Mouse (Mus musculus) fibroblast of lung, adult 2 months (primary cell): ENCODE measurements around the gene 0610012G03Rik.
A peak's percentile ranks its signal among the peaks of the same experiment; 100 is the strongest.

Experiments used
- DNase-seq: peaks from one replicate; pipeline ENCODE4 v3.0.0-alpha.2; 2011; ENCODE audit warnings: low read depth

The 0610012G03Rik gene

DNA sequence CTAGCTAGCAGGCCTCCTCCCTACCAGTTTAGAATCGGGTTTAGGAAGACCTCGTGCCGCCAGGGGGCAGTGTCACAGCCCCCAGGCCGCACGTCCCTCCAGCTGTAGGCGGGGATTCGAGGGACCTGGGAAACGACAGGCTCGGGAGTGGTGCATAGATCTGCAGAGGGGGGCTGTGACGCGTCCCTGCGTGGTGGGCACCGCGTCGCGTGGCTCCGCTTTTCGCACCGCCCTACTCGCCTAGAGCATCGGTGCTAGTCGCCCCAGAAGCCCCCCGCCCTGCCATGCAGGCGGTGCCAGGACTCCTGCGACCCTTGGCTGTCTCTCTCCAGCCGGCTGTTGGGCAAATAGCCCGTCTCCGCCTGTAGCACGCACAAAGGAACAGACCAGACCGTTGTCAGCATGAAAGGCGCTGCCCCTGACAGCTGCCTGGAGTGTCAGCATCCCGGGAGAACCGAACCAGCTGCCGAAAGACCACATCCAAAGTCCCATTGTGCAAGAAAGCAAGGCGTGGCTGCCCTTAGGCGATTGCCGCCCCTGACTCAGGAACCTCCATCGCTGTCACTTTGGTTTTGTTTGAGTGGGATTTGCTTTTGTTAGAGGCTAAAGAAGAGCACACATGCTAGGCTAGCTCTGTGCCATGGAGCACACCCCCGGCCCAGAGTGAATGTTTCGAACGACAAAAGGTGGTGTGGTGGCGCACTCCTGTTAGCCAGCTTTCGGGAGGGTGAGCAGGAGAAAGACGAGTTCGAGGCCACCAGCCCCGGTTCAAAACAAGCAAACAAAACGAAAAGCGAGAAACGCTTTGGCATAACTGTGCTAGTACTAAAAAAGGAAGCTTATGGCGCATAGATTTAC, 15.2 kb downstream of the 0610012G03Rik start:
- peak; percentile 49 for DNase-seq

DNA sequence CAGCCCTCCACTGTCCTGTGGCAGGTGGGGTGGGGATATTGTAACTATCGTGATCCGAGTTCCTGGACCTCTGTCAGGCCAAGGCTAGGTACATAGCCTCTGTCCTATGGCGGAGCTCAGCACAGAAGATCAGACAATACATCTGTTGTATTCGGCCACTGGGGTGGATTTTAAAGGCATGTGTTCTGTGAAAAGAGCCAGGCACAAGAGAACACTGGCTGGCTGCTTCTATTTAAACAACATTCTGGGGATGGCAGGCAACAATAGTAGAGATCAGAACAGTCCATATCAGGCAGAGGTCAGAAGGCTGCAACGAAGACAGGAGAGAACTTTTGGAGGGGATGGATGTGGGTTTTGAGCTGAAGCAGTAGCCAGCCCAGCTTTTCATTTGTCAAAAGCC, 16.0 kb downstream of the 0610012G03Rik start:
- DNase-seq, result no peak

DNA sequence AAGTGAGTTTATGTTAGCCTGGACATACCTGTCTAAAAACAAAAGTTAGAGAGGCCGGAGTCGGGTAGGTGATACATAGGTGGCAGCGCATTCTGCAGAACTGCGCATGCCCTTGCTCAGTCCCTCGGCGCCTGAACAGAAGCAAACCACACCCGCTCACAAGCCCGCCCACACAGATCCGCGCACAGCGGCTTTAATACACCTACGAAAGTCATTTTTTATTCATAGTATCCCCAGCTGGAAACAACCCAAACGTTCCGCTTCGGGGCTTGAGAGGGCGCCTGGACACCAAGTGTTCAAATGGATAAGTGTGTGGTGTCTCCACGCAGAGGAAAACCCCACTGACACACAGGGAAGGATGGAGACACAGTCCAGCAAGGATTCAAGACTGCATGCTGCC, 17.0 kb downstream of the 0610012G03Rik start:
- no peak for DNase-seq

DNA sequence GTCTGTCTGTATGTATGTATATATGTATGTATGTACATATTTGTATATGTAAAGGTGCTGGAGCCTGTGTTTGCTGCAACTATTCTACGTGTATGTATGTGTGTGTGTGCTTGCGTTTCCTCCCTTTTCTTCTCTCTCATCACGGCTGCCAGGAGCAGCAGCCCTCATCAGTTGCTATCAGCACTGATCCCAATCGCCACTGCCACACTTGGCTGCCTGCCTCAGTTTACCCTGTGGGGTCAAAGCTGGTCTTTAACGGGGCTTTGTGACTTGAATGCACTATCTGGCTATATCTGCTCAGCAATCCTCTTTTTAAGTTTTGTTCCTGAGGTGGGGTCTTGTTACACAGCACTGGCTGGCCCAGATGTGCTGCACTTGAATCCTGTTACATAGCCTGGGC, 20.9 kb downstream of the 0610012G03Rik start:
- DNase-seq, result no peak

DNA sequence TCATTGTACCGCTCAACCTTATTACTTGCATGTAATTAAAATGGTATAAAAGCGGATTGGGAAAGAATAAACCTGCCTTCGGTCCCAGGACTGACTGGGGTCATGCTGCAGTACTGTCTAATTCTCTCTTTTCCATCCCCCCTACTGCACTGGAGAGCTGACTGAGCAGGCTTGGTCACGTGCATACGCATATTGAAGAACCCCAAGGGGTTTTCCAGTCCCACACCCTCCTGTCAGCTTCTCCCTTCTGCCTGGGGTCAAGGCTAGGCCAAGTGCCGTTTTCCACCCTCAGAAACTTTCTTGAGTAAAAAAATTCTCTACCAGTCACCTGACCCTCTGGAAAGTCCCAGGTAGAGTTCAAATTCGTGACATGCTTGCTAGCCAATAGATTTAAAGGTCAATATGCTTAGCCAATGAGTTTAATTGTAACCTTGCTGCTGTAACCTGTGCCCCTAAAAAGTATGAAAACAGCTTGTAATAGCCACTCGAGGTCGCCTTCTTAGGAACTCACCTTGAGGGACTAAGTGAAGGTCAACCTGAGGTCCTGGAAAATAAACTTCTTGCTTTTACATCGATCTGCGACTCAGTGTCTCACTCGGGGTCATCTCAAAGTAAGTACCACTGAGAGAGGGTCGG, 21.6 kb downstream of the 0610012G03Rik start:
- no peak for DNase-seq

DNA sequence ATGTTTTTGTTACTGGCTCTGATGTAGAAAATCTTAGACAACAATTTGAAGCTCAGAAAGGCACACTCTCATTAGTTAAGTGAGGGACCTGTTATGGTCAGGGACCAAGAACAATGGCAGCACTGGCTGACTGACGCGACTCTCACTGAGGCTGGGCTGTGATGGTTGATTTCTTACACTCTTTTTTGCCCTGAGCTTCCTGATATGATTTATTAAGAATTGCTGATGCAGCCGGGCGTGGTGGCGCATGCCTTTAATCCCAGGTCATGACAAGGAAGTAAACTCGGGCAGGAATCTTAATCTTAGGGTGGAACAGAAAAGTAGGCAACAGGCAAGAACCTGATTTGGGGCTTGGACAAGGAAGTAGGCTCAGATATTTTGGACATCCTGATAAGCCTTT, 22.2 kb downstream of the 0610012G03Rik start:
- no peak for DNase-seq

DNA sequence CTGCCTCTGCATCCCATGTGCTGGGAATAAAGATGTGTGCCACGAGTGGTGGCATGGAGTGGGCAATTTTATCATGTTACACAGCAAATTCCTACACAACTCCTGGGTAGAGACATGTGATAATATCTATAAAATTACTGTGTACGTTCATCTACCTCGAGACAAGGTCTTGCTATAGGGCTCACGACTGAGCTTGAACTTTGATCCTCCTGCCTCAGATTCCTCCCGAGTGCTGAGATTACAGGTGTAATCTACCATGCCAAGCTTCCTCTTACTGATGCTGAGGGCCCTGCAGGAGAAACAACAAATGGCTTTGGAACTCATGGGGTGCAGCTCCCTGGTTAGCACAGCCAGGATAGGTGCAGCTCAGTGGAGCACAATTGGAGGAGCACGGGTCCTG, 23.9 kb downstream of the 0610012G03Rik start:
- no peak for DNase-seq

DNA sequence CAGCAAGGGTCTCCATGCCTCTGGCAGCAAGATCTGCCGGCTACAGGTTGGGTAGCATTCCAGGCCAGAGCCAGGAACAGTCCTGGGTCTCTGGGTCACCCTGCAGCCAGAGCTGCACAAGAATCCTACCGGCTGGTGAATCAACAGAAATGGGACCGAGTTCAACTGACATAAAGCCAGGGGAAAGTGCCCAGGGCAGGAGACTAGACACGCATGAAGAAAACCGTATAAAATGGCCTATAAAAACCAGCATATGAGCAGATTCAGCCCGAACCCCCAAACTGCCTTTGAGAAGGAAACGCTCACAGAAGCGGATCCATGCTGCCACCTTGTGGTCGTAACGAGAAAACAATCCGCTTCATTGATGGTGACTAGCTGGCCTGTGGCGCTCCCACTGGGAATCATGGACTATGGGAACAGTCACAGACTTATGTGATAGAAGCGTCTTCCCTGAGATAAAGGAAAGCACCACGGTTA, 30.0 kb downstream of the 0610012G03Rik start:
- DNase-seq, result peak; percentile 46

DNA sequence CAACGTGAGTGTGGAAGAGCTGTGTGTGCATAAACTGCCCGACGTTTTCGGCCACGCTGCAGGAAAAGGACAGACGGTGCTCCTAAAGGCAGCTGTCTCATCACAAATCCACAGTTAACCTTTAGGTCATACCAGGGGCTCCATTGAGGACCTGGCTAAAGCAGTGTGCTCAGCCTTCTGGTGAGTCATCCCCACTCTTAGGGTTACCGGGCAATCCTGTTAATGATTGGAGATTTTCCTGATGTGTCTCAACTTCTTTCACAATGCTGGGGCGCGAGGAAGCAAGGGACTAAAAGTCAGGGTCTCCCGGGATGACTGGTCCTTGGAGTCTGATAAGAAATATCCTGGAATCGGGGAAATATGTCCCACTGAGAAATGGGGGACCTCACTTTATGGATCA, 30.5 kb downstream of the 0610012G03Rik start:
- no peak for DNase-seq

DNA sequence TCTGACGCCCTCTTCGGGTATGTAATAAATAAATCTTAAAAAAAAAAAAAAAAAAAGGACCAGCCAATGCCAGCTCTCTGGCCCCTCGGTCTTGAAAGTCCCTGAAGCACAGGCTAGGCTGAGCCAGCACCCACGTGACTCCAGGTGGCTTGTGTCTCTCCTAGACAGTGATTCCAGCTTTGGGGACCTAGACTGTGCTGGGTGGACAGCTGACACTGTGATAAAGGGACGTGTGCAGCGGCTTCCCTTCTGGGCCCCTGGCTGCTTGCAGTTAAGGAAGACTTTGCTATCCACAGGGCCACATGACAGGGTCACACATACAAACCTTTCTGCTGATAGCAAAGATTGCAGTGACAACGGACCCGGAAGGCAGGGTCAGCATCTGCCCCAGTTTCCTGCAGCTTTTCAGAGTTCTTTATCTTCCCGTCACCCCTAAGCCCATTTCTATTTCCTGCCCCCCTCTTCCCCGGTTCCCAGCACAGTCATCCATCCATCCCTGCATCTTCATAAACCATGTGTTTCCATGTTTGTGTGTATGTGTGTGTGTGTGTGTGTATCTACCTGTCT, 37.9 kb downstream of the 0610012G03Rik start:
- DNase-seq, result no peak

DNA sequence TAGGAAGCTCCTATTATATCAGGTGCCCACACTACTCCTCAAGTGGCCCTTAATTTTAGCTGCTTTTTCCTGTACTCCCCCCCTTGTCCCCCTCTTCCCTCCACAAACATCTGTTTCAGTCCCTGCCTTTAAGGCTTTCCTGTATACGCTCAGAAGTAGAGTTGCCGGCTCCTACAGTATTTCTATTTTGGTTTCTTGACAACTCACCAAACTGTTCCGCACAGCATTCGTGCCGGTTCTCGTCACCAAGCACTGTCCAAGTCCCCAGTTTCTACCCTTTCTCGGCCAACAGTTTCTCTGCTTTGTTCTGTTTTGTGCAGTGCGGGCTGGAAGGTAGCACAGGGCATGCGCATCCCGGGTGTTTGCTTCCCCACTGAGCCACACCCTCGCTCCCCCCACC, 39.3 kb downstream of the 0610012G03Rik start:
- DNase-seq, result no peak

DNA sequence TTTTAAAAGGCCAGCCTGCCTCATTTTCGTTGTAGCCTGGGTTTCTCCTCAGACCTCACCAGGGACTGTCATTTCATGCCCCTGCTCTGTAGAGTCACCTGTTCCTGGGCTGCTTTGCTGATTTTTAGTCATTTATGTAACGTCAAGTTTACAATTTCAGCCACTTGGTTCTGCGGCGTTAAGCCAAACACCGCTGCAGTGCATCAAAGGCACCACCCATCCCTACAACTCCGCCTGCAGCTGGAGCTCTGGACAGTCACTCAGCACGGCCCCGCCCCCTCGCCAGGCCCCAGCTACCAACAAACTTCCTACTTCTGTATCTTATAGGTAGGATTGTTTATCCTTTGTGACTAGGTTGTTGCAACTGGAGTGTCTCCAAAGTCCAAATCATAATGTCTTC, 41.4 kb downstream of the 0610012G03Rik start:
- DNase-seq, result no peak

DNA sequence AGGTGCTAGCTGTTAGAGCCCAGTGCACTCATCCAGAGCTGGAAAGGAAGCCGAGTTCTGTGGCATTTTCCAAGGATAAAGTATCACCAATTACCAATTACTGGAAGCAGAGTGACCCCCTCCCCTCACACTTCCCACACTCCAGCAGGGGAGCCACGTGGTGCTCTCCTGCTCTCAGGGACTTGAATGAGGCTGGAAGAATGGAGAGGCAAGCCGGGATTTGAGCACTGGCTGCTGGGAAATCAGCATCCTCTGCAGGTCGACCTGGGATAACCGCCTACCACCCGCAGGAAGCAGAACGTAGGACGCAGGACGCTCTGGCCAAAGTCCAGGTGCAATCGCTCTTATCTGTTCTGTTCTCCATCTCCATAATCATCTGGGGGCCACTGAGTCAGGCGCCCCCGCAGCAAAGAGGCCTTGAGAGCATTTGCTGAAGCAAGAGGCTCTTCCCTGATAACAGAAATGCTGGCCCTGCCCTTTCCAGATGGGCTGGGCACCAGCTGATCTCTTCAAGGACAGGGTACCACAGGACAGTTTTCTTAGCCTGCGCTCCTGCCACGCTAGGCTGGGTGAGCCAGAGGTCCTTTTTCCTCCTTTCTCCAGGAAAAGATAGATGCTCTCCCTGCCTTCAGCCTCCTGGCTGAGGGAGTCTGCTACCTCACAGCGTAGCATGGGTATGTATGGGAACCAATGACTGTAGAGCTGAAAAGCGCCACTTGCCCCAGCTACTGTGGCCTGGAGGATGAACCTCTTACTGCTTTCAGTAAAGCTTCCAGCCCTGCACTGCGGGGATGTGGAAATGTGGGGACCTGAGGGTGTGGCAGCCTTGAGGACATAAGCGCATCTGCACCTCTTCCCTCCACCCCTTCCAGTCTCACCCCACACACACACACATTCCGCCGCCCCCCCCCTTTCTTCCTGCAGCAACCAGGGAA, 42.1 kb downstream of the 0610012G03Rik start:
- no peak for DNase-seq

DNA sequence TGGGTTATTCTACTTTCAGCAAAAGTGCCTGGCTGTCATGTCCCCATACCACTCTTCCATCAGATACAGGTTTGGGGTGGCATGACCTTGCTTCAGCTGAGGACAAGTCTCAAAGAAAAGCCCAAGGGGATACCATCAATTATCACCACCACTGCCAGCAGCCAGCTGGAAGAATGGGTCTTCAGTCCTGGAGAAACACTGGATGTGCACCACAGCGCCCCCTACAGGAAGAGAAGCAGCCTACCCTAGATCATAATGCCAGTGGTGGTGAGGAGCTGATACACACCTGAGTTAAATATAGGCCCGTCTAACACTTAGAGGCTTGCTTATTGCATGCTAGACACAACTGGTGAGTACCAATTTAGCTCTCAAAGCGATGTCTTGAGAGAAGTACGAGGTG, 43.0 kb downstream of the 0610012G03Rik start:
- no peak for DNase-seq

DNA sequence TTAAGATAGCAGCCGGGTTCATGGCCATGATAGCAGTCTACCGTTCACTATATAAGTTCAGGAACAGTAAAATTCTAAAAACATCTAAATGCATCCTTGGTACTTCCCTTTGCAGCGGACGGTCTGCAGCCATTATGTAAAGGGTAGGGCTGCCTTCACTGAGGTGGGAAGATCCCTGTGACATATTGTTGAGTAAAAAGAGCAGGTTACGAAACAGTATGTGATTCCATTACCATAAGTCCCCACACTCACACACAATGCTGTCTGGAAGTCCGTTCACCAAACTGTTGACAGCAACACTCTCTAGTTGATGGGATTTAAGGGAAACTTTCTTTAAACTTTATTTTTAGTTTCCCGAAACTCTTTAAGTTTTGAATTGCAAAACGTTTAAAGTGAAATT, 45.1 kb downstream of the 0610012G03Rik start:
- no peak for DNase-seq

DNA sequence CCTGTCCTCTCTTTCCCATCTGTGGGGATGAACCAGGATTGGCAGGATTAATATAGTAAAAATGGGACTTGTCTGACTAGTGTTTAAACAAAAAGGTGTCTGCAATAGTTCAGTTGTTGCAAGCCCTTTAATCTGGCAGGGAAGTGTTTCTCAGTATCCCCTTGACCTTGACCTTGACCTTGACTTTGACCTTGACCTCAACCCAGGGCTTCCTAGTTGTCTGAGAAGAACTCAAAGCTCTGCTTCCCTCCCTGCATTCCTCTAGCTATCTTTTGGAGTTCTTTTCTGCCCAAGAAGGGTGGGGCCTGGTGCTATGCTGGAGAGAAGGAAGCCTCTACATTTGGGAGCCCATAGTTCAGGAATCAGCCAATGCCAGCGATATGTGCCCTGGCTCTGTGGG, 46.4 kb downstream of the 0610012G03Rik start:
- DNase-seq, result no peak

DNA sequence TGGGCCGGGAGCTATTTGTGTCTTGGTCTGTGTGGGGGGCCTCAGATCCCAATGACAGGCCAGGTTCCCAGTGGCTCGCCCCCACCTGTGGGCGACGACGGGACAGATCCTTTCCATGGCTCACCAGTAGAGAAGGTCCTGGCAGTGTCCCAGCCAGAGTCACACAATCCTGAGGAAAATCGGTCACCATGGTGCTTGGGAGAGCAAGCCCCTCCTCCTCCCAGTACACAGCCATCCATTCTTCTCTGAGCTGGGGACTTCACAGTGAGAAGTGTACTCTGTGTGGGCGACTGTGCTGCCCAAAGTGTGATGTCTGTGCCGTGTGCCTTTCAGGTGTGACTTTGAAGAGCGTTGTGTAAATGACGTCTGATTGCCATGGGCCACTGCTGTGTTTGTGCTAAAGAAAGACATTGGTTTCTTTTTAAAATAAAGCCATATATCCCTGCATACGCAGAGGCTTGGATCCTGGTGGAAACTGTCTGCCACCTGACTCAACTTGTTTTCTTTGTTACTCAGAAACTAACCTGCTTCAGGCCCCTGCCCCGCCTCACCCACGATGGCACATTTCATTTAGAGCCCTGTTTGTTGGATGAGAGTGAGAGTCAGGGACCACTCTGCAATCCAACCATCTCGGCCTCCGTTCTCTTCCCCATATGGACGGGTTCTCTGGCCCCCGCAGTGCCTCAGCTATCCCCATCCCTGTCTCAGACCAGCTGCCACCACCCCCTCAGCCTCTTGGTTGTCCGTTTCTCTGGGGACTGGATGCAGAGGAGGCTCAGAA, 49.6 kb downstream of the 0610012G03Rik start:
- DNase-seq, result no peak
